Comparison of ENCODE assay signal across 19 mouse cellular contexts in genomic region chr2:25184496-25184895, GRCm38 (mm10). TPM values are rescaled to one million over a fixed set of nuclear protein-coding genes. Genes with fewer than 3 reads are reported as not detected.
DNase-seq lines count a peak whose midpoint lies in the region; ATAC-seq and TF ChIP-seq lines count a peak whose summit lies in the region.
"Had no signal": no experiment of that assay in that cellular context is flagged by ENCODE, and none has a peak within 500 bp of the region (broad histone marks: within the 10 kb centered on the region; RNA-seq: fewer than 3 reads in every experiment).

No protein-coding gene starts in this region.

- H3K79me2 ChIP-seq in heart, adult 2 months (replicated peaks; ENCODE audit: control insufficient read depth, insufficient read depth, low read length), result no peaks in the 10 kb centered on the region

- no peak for TF ChIP-seq CTCF in heart, adult 2 months (IDR thresholded peaks at IDR 0.05)
- no peak for TF ChIP-seq CTCF in stomach, postnatal 0 days (IDR thresholded peaks at IDR 0.05; ENCODE audit: low read depth)

- 86% methylated on average over 7 of the region's 7 CpGs for WGBS in heart, adult 2 months
- WGBS in heart, embryonic 10.5 days, result 91% methylated on average over 7 of the region's 7 CpGs
- 91% methylated on average over 7 of the region's 7 CpGs for WGBS in neural tube, embryonic 11.5 days
- WGBS in neural tube, embryonic 15.5 days, result 90% methylated on average over 7 of the region's 7 CpGs
- WGBS in hindbrain, embryonic 15.5 days, result 87% methylated on average over 7 of the region's 7 CpGs
- WGBS in stomach, postnatal 0 days, result 95% methylated on average over 7 of the region's 7 CpGs

- H3K9ac ChIP-seq in heart, adult 2 months (ENCODE audit: low read depth, low read length), result no peak overlapping the region
- H3K9ac ChIP-seq in neural tube, embryonic 11.5 days (ENCODE audit: low read length), result no peak overlapping the region
- no peak overlapping the region for H3K9ac ChIP-seq in neural tube, embryonic 15.5 days (replicated peaks)
- no peak overlapping the region for H3K9ac ChIP-seq in hindbrain, embryonic 15.5 days
- H3K9ac ChIP-seq in stomach, postnatal 0 days (ENCODE audit: low read length), result no peak overlapping the region

- H3K4me2 ChIP-seq in neural tube, embryonic 11.5 days (ENCODE audit: low read depth), result peak overlapping the region; percentile 83
- H3K4me2 ChIP-seq in neural tube, embryonic 15.5 days, result no peak overlapping the region
- H3K4me2 ChIP-seq in hindbrain, embryonic 15.5 days, result peak overlapping the region; percentile 84
- no peak overlapping the region for H3K4me2 ChIP-seq in stomach, postnatal 0 days (replicated peaks; ENCODE audit: low read depth)

- peaks cover 4% of the 10 kb centered on the region for H3K4me1 ChIP-seq in heart, adult 2 months (ENCODE audit: control insufficient read depth, insufficient read depth, low read length)
- H3K4me1 ChIP-seq in heart, embryonic 10.5 days, result peaks cover 32% of the 10 kb centered on the region
- H3K4me1 ChIP-seq in neural tube, embryonic 11.5 days (ENCODE audit: control insufficient read depth, insufficient read depth, low read length), result peaks cover 26% of the 10 kb centered on the region
- H3K4me1 ChIP-seq in neural tube, embryonic 15.5 days, result peaks cover 61% of the 10 kb centered on the region
- H3K4me1 ChIP-seq in hindbrain, embryonic 15.5 days (replicated peaks), result peaks cover 57% of the 10 kb centered on the region
- peaks cover 3% of the 10 kb centered on the region; the same call in 1 of the 2 replicates for H3K4me1 ChIP-seq in stomach, postnatal 0 days (replicated peaks; ENCODE audit: control insufficient read depth, insufficient read depth)

- no peaks in the 10 kb centered on the region for H3K36me3 ChIP-seq in heart, adult 2 months (ENCODE audit: control insufficient read depth, insufficient read depth, low read length)
- no peaks in the 10 kb centered on the region for H3K36me3 ChIP-seq in heart, embryonic 10.5 days
- H3K36me3 ChIP-seq in neural tube, embryonic 11.5 days (ENCODE audit: control insufficient read depth, insufficient read depth, low read length), result no peaks in the 10 kb centered on the region
- H3K36me3 ChIP-seq in neural tube, embryonic 15.5 days, result no peaks in the 10 kb centered on the region
- no peaks in the 10 kb centered on the region for H3K36me3 ChIP-seq in hindbrain, embryonic 15.5 days
- H3K36me3 ChIP-seq in stomach, postnatal 0 days (ENCODE audit: control insufficient read depth, insufficient read depth, low read length), result no peaks in the 10 kb centered on the region
- H3K36me3 ChIP-seq: heart, embryonic 13.5 days had no signal

- no peak for DNase-seq in heart, adult 2 months
- no peak for DNase-seq in heart, embryonic 10.5 days (ENCODE audit: low spot score)
- DNase-seq in neural tube, embryonic 11.5 days (ENCODE audit: low spot score), result no peak
- DNase-seq in stomach, postnatal 0 days (ENCODE audit: low spot score), result no peak
- no peak for DNase-seq in Muller cell, postnatal 12 days (ENCODE audit: inconsistent ontology term)
- DNase-seq: cerebellum, adult 18-20 months; gastrocnemius, postnatal 25 days; kidney, adult 9 months; right cerebral cortex, postnatal 25 days; thymus, postnatal 36 days had no signal

- no peaks in the 10 kb centered on the region for H3K9me3 ChIP-seq in heart, embryonic 10.5 days
- no peaks in the 10 kb centered on the region for H3K9me3 ChIP-seq in neural tube, embryonic 11.5 days (ENCODE audit: control insufficient read depth, low read length)
- no peaks in the 10 kb centered on the region for H3K9me3 ChIP-seq in neural tube, embryonic 15.5 days (replicated peaks)
- no peaks in the 10 kb centered on the region for H3K9me3 ChIP-seq in hindbrain, embryonic 15.5 days
- H3K9me3 ChIP-seq in stomach, postnatal 0 days (ENCODE audit: control insufficient read depth, low read length), result no peaks in the 10 kb centered on the region
- H3K9me3 ChIP-seq: heart, embryonic 13.5 days had no signal

- TF ChIP-seq EP300 in heart, adult 2 months (IDR thresholded peaks at IDR 0.05; ENCODE audit: insufficient read depth, low read depth, low read length), result no peak
- TF ChIP-seq EP300 in stomach, postnatal 0 days (optimal IDR thresholded peaks at IDR 0.05), result no peak

- intact Hi-C loops in heart, adult 2 months (cut with DNase I), result loop anchor here (5.0 kb wide), 1 partner anchor 42 kb away; no protein-coding TSS in a partner anchor

- ATAC-seq in neural tube, embryonic 11.5 days (ENCODE audit: insufficient read depth, low FRiP score, low TSS enrichment), result no peak
- ATAC-seq in neural tube, embryonic 15.5 days (ENCODE audit: low FRiP score), result no peak
- ATAC-seq in hindbrain, embryonic 15.5 days (ENCODE audit: low FRiP score, low read depth), result no peak
- ATAC-seq in stomach, postnatal 0 days (ENCODE audit: low FRiP score, low TSS enrichment), result no peak

- H3K27ac ChIP-seq in heart, adult 2 months, result peak overlapping the region; percentile 71; the same call in 1 of the 2 replicates
- H3K27ac ChIP-seq in heart, embryonic 10.5 days, result no peak overlapping the region
- H3K27ac ChIP-seq in neural tube, embryonic 11.5 days (ENCODE audit: low read depth, low read length), result peak overlapping the region; percentile 96
- no peak overlapping the region for H3K27ac ChIP-seq in neural tube, embryonic 15.5 days (replicated peaks)
- no peak overlapping the region for H3K27ac ChIP-seq in hindbrain, embryonic 15.5 days (replicated peaks)
- no peak overlapping the region for H3K27ac ChIP-seq in stomach, postnatal 0 days (replicated peaks)
- H3K27ac ChIP-seq: heart, embryonic 13.5 days had no signal

- TF ChIP-seq POLR2A in heart, adult 2 months (IDR thresholded peaks at IDR 0.05; ENCODE audit: insufficient read depth, low read depth, low read length), result no peak

- H3K27me3 ChIP-seq in heart, adult 2 months (ENCODE audit: control insufficient read depth, insufficient read depth, low read length), result no peaks in the 10 kb centered on the region
- peaks cover 61% of the 10 kb centered on the region for H3K27me3 ChIP-seq in heart, embryonic 10.5 days (ENCODE audit: insufficient read depth, poor library complexity, severe bottlenecking)
- peaks cover 1% of the 10 kb centered on the region; the same call in 1 of the 2 replicates for H3K27me3 ChIP-seq in neural tube, embryonic 11.5 days (ENCODE audit: control insufficient read depth, insufficient read depth, low read length)
- H3K27me3 ChIP-seq in neural tube, embryonic 15.5 days (replicated peaks), result no peaks in the 10 kb centered on the region; the same call in 1 of the 2 replicates
- no peaks in the 10 kb centered on the region for H3K27me3 ChIP-seq in hindbrain, embryonic 15.5 days
- no peaks in the 10 kb centered on the region for H3K27me3 ChIP-seq in stomach, postnatal 0 days (ENCODE audit: control insufficient read depth, insufficient read depth, low read length)

- H3K4me3 ChIP-seq in heart, adult 2 months, result no peak overlapping the region
- no peak overlapping the region for H3K4me3 ChIP-seq in heart, embryonic 10.5 days
- peak overlapping the region; percentile 80; the same call in 1 of the 2 replicates for H3K4me3 ChIP-seq in neural tube, embryonic 11.5 days (ENCODE audit: low read depth, low read length)
- H3K4me3 ChIP-seq in neural tube, embryonic 15.5 days (replicated peaks), result no peak overlapping the region
- H3K4me3 ChIP-seq in hindbrain, embryonic 15.5 days, result no peak overlapping the region
- H3K4me3 ChIP-seq in stomach, postnatal 0 days (ENCODE audit: low read depth, low read length), result no peak overlapping the region
- H3K4me3 ChIP-seq: left cerebral cortex, adult 2 months had no signal

RNA-seq across cellular contexts. Expression of gene Nrarp, which starts 3.9 kb away (rescaled TPM):
- total RNA-seq in heart, adult 2 months (2021), result 1 to 10 TPM; 6.2 to 7.4 TPM
- polyA plus RNA-seq in heart, adult 2 months (2012; rRNA removed), result 10.2 and 11.2 TPM in 2 replicates
- polyA plus RNA-seq in heart, embryonic 10.5 days (2016; fragmentation: Nextera tagmentation; extraction: Ambion mirVana), result 5.7 and 5.9 TPM in 2 replicates
- 53.7 and 57.8 TPM in 2 replicates for polyA plus RNA-seq in neural tube, embryonic 11.5 days (2014; fragmentation: Nextera tagmentation; extraction: Ambion mirVana)
- polyA plus RNA-seq in neural tube, embryonic 15.5 days (2015; fragmentation: Nextera tagmentation; extraction: Ambion mirVana), result 15.0 and 16.8 TPM in 2 replicates
- polyA plus RNA-seq in hindbrain, embryonic 15.5 days (2015; fragmentation: Nextera tagmentation; extraction: Ambion mirVana), result 18.9 and 20.2 TPM in 2 replicates
- polyA plus RNA-seq in stomach, postnatal 0 days (2015; fragmentation: Nextera tagmentation; extraction: Ambion mirVana), result 25.3 and 25.6 TPM in 2 replicates

RNA-seq across cellular contexts. Expression of gene Tor4a, which starts 12.2 kb away (rescaled TPM):
- total RNA-seq in heart, adult 2 months (2021), result 1 to 10 TPM; 4.3 to 4.9 TPM
- 6.8 and 9.4 TPM in 2 replicates for polyA plus RNA-seq in heart, adult 2 months (2012; rRNA removed)
- 7.7 and 8.4 TPM in 2 replicates for polyA plus RNA-seq in heart, embryonic 10.5 days (2016; fragmentation: Nextera tagmentation; extraction: Ambion mirVana)
- polyA plus RNA-seq in neural tube, embryonic 11.5 days (2014; fragmentation: Nextera tagmentation; extraction: Ambion mirVana), result 1.6 and 1.9 TPM in 2 replicates
- 1.6 and 5.9 TPM in 2 replicates for polyA plus RNA-seq in neural tube, embryonic 15.5 days (2015; fragmentation: Nextera tagmentation; extraction: Ambion mirVana)
- polyA plus RNA-seq in hindbrain, embryonic 15.5 days (2015; fragmentation: Nextera tagmentation; extraction: Ambion mirVana), result 1.9 and 2.3 TPM in 2 replicates
- 13.1 and 13.7 TPM in 2 replicates for polyA plus RNA-seq in stomach, postnatal 0 days (2015; fragmentation: Nextera tagmentation; extraction: Ambion mirVana)

RNA-seq across cellular contexts. Expression of gene Nelfb, which starts 26.8 kb away (rescaled TPM):
- 10 to 100 TPM; 37.4 TPM for total RNA-seq in heart, adult 2 months (2021)
- polyA plus RNA-seq in heart, adult 2 months (2012; rRNA removed), result 47.0 and 86.7 TPM in 2 replicates
- polyA plus RNA-seq in heart, embryonic 10.5 days (2016; fragmentation: Nextera tagmentation; extraction: Ambion mirVana), result 90.9 and 99.8 TPM in 2 replicates
- 94.8 and 99.8 TPM in 2 replicates for polyA plus RNA-seq in neural tube, embryonic 11.5 days (2014; fragmentation: Nextera tagmentation; extraction: Ambion mirVana)
- 101 and 105 TPM in 2 replicates for polyA plus RNA-seq in neural tube, embryonic 15.5 days (2015; fragmentation: Nextera tagmentation; extraction: Ambion mirVana)
- 108 and 112 TPM in 2 replicates for polyA plus RNA-seq in hindbrain, embryonic 15.5 days (2015; fragmentation: Nextera tagmentation; extraction: Ambion mirVana)
- polyA plus RNA-seq in stomach, postnatal 0 days (2015; fragmentation: Nextera tagmentation; extraction: Ambion mirVana), result 58.6 and 59.1 TPM in 2 replicates

RNA-seq across cellular contexts. Expression of gene Stpg3, which starts 29.9 kb away (rescaled TPM):
- not detected for total RNA-seq in heart, adult 2 months (2021)
- polyA plus RNA-seq in heart, adult 2 months (2012; rRNA removed), result 0.20 TPM in 1 of 2 replicates, not detected in the other
- 0.10 TPM in 1 of 2 replicates, not detected in the other for polyA plus RNA-seq in heart, embryonic 10.5 days (2016; fragmentation: Nextera tagmentation; extraction: Ambion mirVana)
- polyA plus RNA-seq in neural tube, embryonic 11.5 days (2014; fragmentation: Nextera tagmentation; extraction: Ambion mirVana), result not detected in 2 replicates
- polyA plus RNA-seq in neural tube, embryonic 15.5 days (2015; fragmentation: Nextera tagmentation; extraction: Ambion mirVana), result not detected in 2 replicates
- not detected in 2 replicates for polyA plus RNA-seq in hindbrain, embryonic 15.5 days (2015; fragmentation: Nextera tagmentation; extraction: Ambion mirVana)
- polyA plus RNA-seq in stomach, postnatal 0 days (2015; fragmentation: Nextera tagmentation; extraction: Ambion mirVana), result not detected in 2 replicates
- total RNA-seq: adrenal gland, postnatal 4 days; common myeloid progenitor, adult 5-6 weeks; gastrocnemius, postnatal 25 days; left cerebral cortex, adult 2 months had no signal
- polyA plus RNA-seq: embryonic facial prominence, embryonic 14.5 days; heart, embryonic 13.5 days; limb, embryonic 14.5 days; liver, embryonic 16.5 days had no signal

RNA-seq across cellular contexts. Expression of gene Fam166a, which starts 34.0 kb away (rescaled TPM):
- total RNA-seq in heart, adult 2 months (2021), result not detected
- 0.21 TPM in 1 of 2 replicates, not detected in the other for polyA plus RNA-seq in heart, adult 2 months (2012; rRNA removed)
- 0.92 TPM in 1 of 2 replicates, not detected in the other for polyA plus RNA-seq in heart, embryonic 10.5 days (2016; fragmentation: Nextera tagmentation; extraction: Ambion mirVana)
- not detected in 2 replicates for polyA plus RNA-seq in neural tube, embryonic 11.5 days (2014; fragmentation: Nextera tagmentation; extraction: Ambion mirVana)
- not detected in 2 replicates for polyA plus RNA-seq in neural tube, embryonic 15.5 days (2015; fragmentation: Nextera tagmentation; extraction: Ambion mirVana)
- 0.70 and 0.72 TPM in 2 replicates for polyA plus RNA-seq in hindbrain, embryonic 15.5 days (2015; fragmentation: Nextera tagmentation; extraction: Ambion mirVana)
- 0.92 TPM in 1 of 2 replicates, not detected in the other for polyA plus RNA-seq in stomach, postnatal 0 days (2015; fragmentation: Nextera tagmentation; extraction: Ambion mirVana)
- total RNA-seq: common myeloid progenitor, adult 5-6 weeks; gastrocnemius, postnatal 25 days; left cerebral cortex, adult 2 months had no signal
- polyA plus RNA-seq: embryonic facial prominence, embryonic 14.5 days; heart, embryonic 13.5 days; liver, embryonic 16.5 days had no signal

Comparison
In these comparisons a context has a peak if more than half of its experiments do, and no peak if none do; other contexts are left out.
1. H3K27ac ChIP-seq: peak in heart, adult 2 months (single experiment) and neural tube, embryonic 11.5 days (single experiment); none in heart, embryonic 10.5 days (single experiment), neural tube, embryonic 15.5 days (single experiment), hindbrain, embryonic 15.5 days (single experiment) and stomach, postnatal 0 days (single experiment).
2. H3K4me2 ChIP-seq: peak in neural tube, embryonic 11.5 days (single experiment) and hindbrain, embryonic 15.5 days (single experiment); none in neural tube, embryonic 15.5 days (single experiment) and stomach, postnatal 0 days (single experiment).